Mouse (Mus musculus) hindbrain, embryonic 14.5 days (tissue): ENCODE measurements at regions not wholly inside any gene's neighbourhood (a gene's known extent, or its start where the extent isn't known, plus 50 kb on each side); places are given as distances from the start of the nearest gene placed in this dataset.
A peak's percentile ranks its signal among the peaks of the same experiment; 100 is the strongest.

Experiments used
- ATAC-seq: fragments of 200-750 bp; cut with Nextera tagmentation; 2 replicates; pipeline ENCODE4 v1.8.0; 2017; ENCODE audit warnings: moderate number of reproducible peaks, mild to moderate bottlenecking, moderate TSS enrichment, moderate library complexity; ENCODE audit not compliant: low FRiP score
- DNase-seq: peaks from one replicate; pipeline ENCODE4 v3.0.0-alpha.2; 2015; ENCODE audit warnings: low spot score
- H3K27ac ChIP-seq: fragments of 300-500 bp; sonication (generic); 2 replicates; pipeline ENCODE4 v1.5.1; 2014; ENCODE audit warnings: mild to moderate bottlenecking, moderate library complexity
- H3K27me3 ChIP-seq: fragments of 300-500 bp; sonication (generic); 2 replicates; pipeline ENCODE4 v1.6.1; 2014; ENCODE audit warnings: mild to moderate bottlenecking, low read length, mixed read lengths; ENCODE audit not compliant: control insufficient read depth, insufficient read depth
- H3K36me3 ChIP-seq: fragments of 300-500 bp; sonication (generic); replicated peaks from 2 replicates; pipeline ENCODE4 v1.6.1; 2014; ENCODE audit not compliant: control insufficient read depth, insufficient read depth
- H3K4me1 ChIP-seq: fragments of 300-500 bp; sonication (generic); replicated peaks from 2 replicates; pipeline ENCODE4 v1.6.1; 2014; ENCODE audit warnings: antibody characterized with exemption, low read length, mixed read lengths; ENCODE audit not compliant: control insufficient read depth, insufficient read depth
- H3K4me2 ChIP-seq: fragments of 300-500 bp; sonication (generic); replicated peaks from 2 replicates; pipeline ENCODE4 v1.6.1; 2014; ENCODE audit warnings: mild to moderate bottlenecking, moderate library complexity
- H3K4me3 ChIP-seq: fragments of 300-500 bp; sonication (generic); replicated peaks from 2 replicates; pipeline ENCODE4 v1.5.1; 2014; ENCODE audit warnings: mild to moderate bottlenecking, low read length
- H3K9ac ChIP-seq: fragments of 300-500 bp; sonication (generic); 2 replicates; pipeline ENCODE4 v1.6.1; 2014
- H3K9me3 ChIP-seq: fragments of 300-500 bp; sonication (generic); 2 replicates; pipeline ENCODE4 v1.6.1; 2016; ENCODE audit warnings: low read length; ENCODE audit not compliant: control insufficient read depth
- WGBS: fragments of 180-500 bp; shearing (Covaris S2); extraction: QIAGEN DNeasy Blood & Tissue Kit; methylation state at CpG from one replicate; pipeline ENCODE4 v1.1.7; 2014; 5-methylcytosine and 5-hydroxymethylcytosine counted together

DNA sequence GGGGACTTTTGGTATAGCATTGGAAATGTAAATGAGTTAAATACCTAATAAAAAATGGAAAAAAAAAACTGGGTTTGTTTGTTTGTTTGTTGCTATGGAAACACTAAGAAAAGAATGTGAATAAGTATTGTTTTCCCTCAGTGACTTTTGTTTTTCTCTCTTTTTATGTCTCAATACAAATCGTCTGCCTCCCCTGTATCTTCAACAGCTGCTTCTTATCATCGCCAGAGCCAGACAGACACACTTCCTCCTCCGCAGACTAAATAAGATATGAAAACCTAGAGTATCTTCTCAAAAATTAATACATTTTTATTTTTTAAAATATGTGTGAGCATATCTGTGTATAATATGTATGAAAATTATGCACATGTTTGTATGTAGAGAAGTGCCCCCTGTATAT is 389.0 kb downstream of the Nuf2 start:
- no peak for ATAC-seq
- H3K4me3 ChIP-seq = no peak overlapping the region
- H3K4me2 ChIP-seq = no peak overlapping the region
- DNase-seq = no peak
- no peaks in the 10 kb centered on the region for H3K36me3 ChIP-seq
- WGBS = 61% methylated on average over 3 of the region's 3 CpGs
- H3K9ac ChIP-seq = no peak overlapping the region
- H3K4me1 ChIP-seq = peaks cover 14% of the 10 kb centered on the region
- peaks cover 16% of the 10 kb centered on the region for H3K9me3 ChIP-seq
- H3K27me3 ChIP-seq = no peaks in the 10 kb centered on the region
- no peak overlapping the region for H3K27ac ChIP-seq

DNA sequence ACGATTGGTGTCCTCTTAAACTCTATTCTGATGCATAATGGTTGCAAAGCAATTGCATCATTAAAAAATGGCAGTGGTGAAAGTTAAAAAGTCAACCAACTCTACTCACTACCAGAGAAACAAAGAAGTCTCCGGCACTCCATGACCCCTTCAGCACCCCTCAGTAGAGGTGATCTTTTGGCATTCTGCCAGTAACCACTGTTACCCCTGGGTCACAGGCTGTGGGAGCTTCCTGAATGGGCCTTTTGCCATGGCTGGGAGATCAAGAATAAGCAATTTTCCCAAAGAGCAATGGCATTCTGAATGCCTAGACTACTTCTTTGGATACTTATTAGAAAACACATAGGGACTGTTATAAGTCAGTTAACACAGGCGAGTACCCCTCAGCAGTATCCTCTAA is 391.2 kb downstream of the Nuf2 start:
- Histone ChIP-seq H3K9me3 (peaks cover 16% of the 10 kb centered on the region), H3K27me3 (no peaks in the 10 kb centered on the region), H3K36me3 (no peaks in the 10 kb centered on the region), H3K27ac (0 out of 2 replicates have a peak overlapping the region, but pooled peaks have one; percentile 28), H3K4me2 (no peak overlapping the region), H3K9ac (no peak overlapping the region), H3K4me3 (no peak overlapping the region), H3K4me1 (peaks cover 14% of the 10 kb centered on the region)
- WGBS = 27% methylated on average over 3 of the region's 3 CpGs
- ATAC-seq (no peak), DNase-seq (no peak)

DNA sequence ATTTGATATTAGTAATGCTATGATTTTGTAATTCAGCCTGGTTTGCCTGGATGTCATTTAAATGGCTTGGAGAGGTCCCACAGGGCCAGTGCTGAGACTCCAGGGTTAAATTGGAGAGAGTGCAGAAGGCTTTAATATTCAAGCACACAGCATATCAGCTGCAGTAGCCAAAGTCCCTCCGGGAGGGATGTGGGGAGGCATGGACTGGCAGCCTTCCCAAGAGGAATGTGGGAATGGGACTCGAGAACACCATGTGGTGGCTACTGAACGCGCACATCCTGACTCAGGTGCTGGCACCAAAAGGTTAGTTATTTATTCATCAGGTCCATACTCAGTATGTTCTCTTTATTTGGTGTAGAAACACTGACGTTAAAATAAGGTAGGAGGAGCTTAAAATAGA is 391.8 kb downstream of the Nuf2 start:
- peaks cover 14% of the 10 kb centered on the region for H3K4me1 ChIP-seq
- 19% methylated on average over 5 of the region's 5 CpGs for WGBS
- no peak overlapping the region for H3K9ac ChIP-seq
- no peak overlapping the region for H3K4me2 ChIP-seq
- 0 out of 2 replicates have a peak overlapping the region, but pooled peaks have one; percentile 28 for H3K27ac ChIP-seq
- H3K4me3 ChIP-seq = no peak overlapping the region
- no peaks in the 10 kb centered on the region for H3K27me3 ChIP-seq
- DNase-seq = no peak
- ATAC-seq = no peak
- H3K36me3 ChIP-seq = no peaks in the 10 kb centered on the region
- peaks cover 16% of the 10 kb centered on the region for H3K9me3 ChIP-seq

DNA sequence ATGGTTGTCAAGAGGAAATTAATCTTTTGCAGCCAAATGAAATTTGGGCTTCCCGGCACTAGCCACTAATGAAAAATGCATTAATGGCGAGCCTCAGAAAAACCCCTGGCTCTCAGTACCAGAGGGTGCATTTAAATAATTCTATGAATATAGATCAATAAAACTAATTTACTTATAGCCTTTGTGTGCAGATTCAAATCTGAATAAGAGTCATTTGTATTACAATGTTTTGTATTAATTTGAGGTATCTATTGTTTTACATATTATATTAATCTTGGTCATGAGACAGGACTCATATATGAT is 392.1 kb downstream of the Nuf2 start:
- Histone ChIP-seq H3K27me3 (no peaks in the 10 kb centered on the region), H3K4me1 (peaks cover 14% of the 10 kb centered on the region), H3K27ac (peak overlapping the region; percentile 29; the same call in 1 of the 2 replicates), H3K9me3 (peaks cover 15% of the 10 kb centered on the region), H3K4me2 (no peak overlapping the region), H3K9ac (no peak overlapping the region), H3K4me3 (no peak overlapping the region), H3K36me3 (no peaks in the 10 kb centered on the region)
- 10% methylated on average over 2 of the region's 2 CpGs for WGBS
- DNase-seq (no peak), ATAC-seq (peak; percentile 21; the same call in 1 of the 2 replicates)

DNA sequence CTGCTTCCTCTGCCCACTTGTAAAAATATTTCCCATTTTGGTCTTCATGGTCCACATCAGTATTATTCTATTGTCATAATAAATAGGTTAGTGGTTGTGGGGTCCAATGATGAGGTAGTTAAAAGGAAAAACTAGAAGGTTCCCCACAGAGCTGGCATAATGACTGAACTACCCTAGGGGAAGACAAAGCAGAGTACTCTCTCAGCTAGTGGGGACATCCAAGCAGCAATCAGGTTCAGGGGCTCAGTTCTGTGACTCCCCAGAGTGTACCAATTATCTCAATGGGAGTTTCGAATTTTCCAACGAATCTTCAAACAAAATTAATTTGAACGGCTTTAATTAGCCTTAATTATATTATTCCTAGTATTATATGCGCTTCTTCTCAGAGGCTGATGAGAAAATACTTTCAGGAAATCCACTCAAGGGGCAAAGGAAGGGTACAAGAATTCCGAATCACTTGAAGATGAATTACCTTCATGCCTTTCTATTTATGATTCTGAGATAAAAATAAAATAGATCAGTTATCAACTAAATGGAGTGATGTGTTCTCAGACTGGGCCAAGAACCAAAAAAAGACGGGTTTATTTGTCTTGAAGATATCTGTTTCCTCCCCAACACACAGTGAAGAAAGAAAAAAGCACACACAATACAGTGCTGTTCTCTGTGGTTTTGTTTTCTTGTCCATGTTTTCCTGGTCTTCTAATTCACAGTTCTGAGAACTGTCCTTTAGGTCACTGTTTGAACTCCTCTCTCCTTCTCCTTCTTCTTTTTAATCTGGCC is 392.7 kb downstream of the Nuf2 start:
- H3K4me1 ChIP-seq = peaks cover 14% of the 10 kb centered on the region
- peak overlapping the region; percentile 29; the same call in 1 of the 2 replicates for H3K27ac ChIP-seq
- peak; percentile 60; the same call in 1 of the 2 replicates for ATAC-seq
- no peak overlapping the region for H3K9ac ChIP-seq
- no peaks in the 10 kb centered on the region for H3K27me3 ChIP-seq
- H3K36me3 ChIP-seq = no peaks in the 10 kb centered on the region
- no peak for DNase-seq
- H3K4me2 ChIP-seq = no peak overlapping the region
- H3K9me3 ChIP-seq = peaks cover 10% of the 10 kb centered on the region
- 38% methylated on average over 6 of the region's 6 CpGs for WGBS
- no peak overlapping the region for H3K4me3 ChIP-seq

DNA sequence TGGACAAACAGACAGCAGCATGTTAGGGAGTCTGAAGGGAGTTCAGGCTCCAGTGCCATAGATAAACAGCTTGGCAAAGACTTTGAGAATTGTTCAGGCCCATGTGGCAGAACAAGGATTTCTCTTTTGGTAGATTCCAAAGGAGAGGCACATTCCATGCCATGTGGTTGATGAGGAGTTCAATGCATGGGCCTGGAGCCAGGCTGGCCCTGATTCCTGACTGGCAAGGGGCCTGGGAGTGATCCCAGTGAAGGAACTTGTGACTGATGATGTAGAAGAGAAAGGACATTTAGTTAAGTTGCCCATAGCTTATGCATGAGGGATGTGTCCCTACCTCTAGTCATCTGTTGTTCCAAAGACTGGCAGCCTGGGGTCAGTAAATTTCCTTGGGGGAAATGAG is 395.7 kb downstream of the Nuf2 start:
- H3K27me3 ChIP-seq = no peaks in the 10 kb centered on the region
- no peak for ATAC-seq
- DNase-seq = no peak

DNA sequence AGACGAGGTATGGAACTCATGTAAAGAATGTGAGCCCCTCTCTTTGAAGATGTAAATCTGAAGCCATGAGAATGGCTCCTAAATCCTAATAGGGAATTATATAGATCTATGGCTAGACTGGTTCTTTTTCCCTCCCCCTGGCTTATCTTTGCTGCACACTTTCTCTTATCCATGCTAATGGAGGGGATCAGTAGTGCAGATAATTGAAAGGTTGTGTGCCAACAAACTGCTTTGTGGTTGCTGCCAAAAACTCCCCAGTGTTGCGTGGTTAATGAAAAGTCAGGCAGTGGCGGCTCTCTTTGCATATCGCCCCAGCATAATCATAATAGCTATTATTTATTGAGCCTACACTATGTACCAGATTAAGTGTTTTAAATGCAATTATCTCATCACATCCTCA is 427.6 kb downstream of the Nuf2 start:
- Histone ChIP-seq H3K9me3 (no peaks in the 10 kb centered on the region), H3K9ac (no peak overlapping the region), H3K4me3 (no peak overlapping the region), H3K36me3 (no peaks in the 10 kb centered on the region), H3K27me3 (no peaks in the 10 kb centered on the region), H3K27ac (no peak overlapping the region), H3K4me2 (no peak overlapping the region), H3K4me1 (no peaks in the 10 kb centered on the region)
- WGBS = 51% methylated on average over 4 of the region's 4 CpGs
- no peak for DNase-seq
- ATAC-seq = no peak

More for the DNA sequence above, 395.7 kb downstream of the Nuf2 start:
- H3K4me2 ChIP-seq = no peak overlapping the region
- H3K4me3 ChIP-seq = no peak overlapping the region
- no peak overlapping the region for H3K9ac ChIP-seq
- no peak overlapping the region for H3K27ac ChIP-seq
- no peaks in the 10 kb centered on the region for H3K36me3 ChIP-seq
- H3K9me3 ChIP-seq = no peaks in the 10 kb centered on the region
- H3K4me1 ChIP-seq = peaks cover 14% of the 10 kb centered on the region

DNA sequence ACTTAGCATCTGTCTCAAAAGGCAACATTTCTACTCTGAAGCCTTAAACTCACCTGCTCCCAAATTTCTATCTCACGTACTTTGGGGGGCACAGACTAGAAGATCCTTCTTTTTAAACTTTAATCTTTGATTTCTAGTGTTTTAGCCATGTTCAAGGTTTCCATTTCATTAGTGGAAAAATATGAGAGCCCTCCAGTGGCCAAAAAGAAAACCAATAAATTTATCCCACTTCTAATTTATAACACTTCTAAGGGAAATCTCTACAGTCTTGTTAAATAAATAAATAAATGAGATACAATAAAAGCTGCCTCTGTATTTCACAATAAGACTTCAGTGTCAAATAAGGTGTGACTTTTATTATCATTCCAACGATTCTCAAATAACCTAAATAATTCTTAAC is 428.2 kb downstream of the Nuf2 start:
- H3K9ac ChIP-seq = no peak overlapping the region
- no peaks in the 10 kb centered on the region for H3K9me3 ChIP-seq
- DNase-seq (no peak), ATAC-seq (no peak)
- no peaks in the 10 kb centered on the region for H3K4me1 ChIP-seq
- H3K4me3 ChIP-seq = no peak overlapping the region
- H3K4me2 ChIP-seq = no peak overlapping the region
- H3K27me3 ChIP-seq = no peaks in the 10 kb centered on the region
- 74% methylated on average over 2 of the region's 2 CpGs for WGBS
- H3K27ac ChIP-seq = no peak overlapping the region
- H3K36me3 ChIP-seq = no peaks in the 10 kb centered on the region

DNA sequence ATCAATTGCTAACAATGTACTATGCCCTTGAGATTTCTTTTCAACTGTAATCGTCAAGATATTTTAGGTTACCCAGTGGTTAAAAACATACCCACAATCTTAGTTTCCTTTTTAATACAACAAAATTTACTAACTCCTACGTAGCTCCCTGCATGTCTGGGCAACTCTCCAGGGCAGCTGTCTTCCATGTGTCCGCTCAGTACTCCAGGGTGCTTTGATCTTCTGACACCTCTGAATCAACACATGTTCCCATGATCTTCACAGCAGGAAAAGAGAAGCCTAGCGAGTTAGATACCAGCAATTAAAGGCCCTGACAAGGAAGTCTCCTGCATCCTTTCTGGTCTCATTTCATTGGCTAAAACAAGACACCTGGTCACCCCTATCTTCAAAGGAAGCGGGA is 432.0 kb downstream of the Nuf2 start:
- ATAC-seq = no peak
- no peak for DNase-seq
- no peak overlapping the region for H3K4me2 ChIP-seq
- H3K9ac ChIP-seq = no peak overlapping the region
- no peak overlapping the region for H3K27ac ChIP-seq
- H3K4me3 ChIP-seq = no peak overlapping the region
- no peaks in the 10 kb centered on the region for H3K36me3 ChIP-seq
- WGBS = 74% methylated on average over 5 of the region's 5 CpGs
- no peaks in the 10 kb centered on the region for H3K9me3 ChIP-seq
- H3K4me1 ChIP-seq = no peaks in the 10 kb centered on the region
- H3K27me3 ChIP-seq = no peaks in the 10 kb centered on the region

DNA sequence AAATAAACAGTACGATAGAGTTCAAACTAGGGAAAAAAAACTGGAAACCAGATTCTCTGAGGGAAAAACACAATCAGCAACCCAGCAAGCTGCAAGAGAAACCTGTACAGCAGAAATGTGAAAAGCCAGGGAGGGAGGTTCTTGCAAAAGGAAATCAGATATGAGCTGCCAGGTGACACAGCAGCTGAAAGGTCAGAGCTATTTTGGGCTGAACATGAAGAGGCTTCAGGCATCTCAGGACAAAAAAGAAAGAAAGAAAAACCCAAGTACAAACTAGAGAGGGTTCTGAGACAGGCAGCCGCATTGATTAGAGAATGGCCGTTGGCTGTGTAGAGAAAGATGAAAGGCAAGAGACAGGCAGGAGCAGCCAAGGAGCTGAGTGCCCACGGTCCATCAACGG is 434.5 kb downstream of the Nuf2 start:
- WGBS = 80% methylated on average over 5 of the region's 5 CpGs
- no peak overlapping the region for H3K4me2 ChIP-seq
- no peaks in the 10 kb centered on the region for H3K27me3 ChIP-seq
- H3K36me3 ChIP-seq = no peaks in the 10 kb centered on the region
- H3K4me3 ChIP-seq = no peak overlapping the region
- no peaks in the 10 kb centered on the region for H3K4me1 ChIP-seq
- no peaks in the 10 kb centered on the region for H3K9me3 ChIP-seq
- DNase-seq (no peak), ATAC-seq (no peak)
- no peak overlapping the region for H3K9ac ChIP-seq
- no peak overlapping the region for H3K27ac ChIP-seq
